Mouse (Mus musculus) ES-E14 (cell line): ENCODE results near the gene Sumf1. TPM values are rescaled to one million over a fixed set of nuclear protein-coding genes. Genes with fewer than 3 reads are reported as not detected.

Experiments
- DNase-seq: peaks from one replicate; pipeline ENCODE4 v3.0.0-alpha.2; 2013; ENCODE audit warnings: low read depth, low spot score
- H3K27ac ChIP-seq: 2 replicates; pipeline ENCODE4 v1.5.1; 2012; ENCODE audit warnings: low read depth, mild to moderate bottlenecking, low read length, moderate library complexity, mixed read lengths; ENCODE audit not compliant: poor library complexity, insufficient read depth, severe bottlenecking
- H3K36me3 ChIP-seq: 2 replicates; pipeline ENCODE4 v1.6.1; 2012; ENCODE audit warnings: mild to moderate bottlenecking, low read length, moderate library complexity, mixed read lengths; ENCODE audit not compliant: control insufficient read depth, poor library complexity, insufficient read depth, severe bottlenecking
- H3K4me1 ChIP-seq, 2 experiments: fragments of 150-350 bp in 1 of 2; sonication (generic) in 1 of 2; 2 replicates each; pipeline ENCODE4 v1.6.1; 2012; ENCODE audit warnings: low read length in 2 of 2, mild to moderate bottlenecking in 1 of 2, mixed read lengths in 1 of 2; ENCODE audit not compliant: control insufficient read depth in 2 of 2, insufficient read depth in 2 of 2, poor library complexity in 1 of 2
- H3K4me3 ChIP-seq, 2 experiments: fragments of 150-350 bp in 1 of 2; sonication (generic) in 1 of 2; 2 replicates each; pipeline ENCODE4 v1.5.1; 2012; ENCODE audit warnings: low read length in 2 of 2, low read depth in 1 of 2, mild to moderate bottlenecking in 1 of 2, mixed read lengths in 1 of 2; ENCODE audit not compliant: insufficient read depth in 1 of 2, poor library complexity in 1 of 2, severe bottlenecking in 1 of 2
- H3K9ac ChIP-seq: 2 replicates; pipeline ENCODE4 v1.6.1; 2012; ENCODE audit warnings: low read depth, mild to moderate bottlenecking, low read length, mixed read lengths; ENCODE audit not compliant: poor library complexity, insufficient read depth, severe bottlenecking
- H3K9me3 ChIP-seq: fragments of 150-350 bp; sonication (generic); 2 replicates; pipeline ENCODE4 v1.6.1; 2012; ENCODE audit warnings: low read depth, mild to moderate bottlenecking, low read length; ENCODE audit not compliant: control insufficient read depth, insufficient read depth
- CHD2 ChIP-seq: IDR thresholded peaks from 2 replicates; pipeline ENCODE4 v1.6.1; 2014; ENCODE audit warnings: mild to moderate bottlenecking, low read depth, low read length, inconsistent platforms
- HCFC1 ChIP-seq: IDR thresholded peaks from 2 replicates; pipeline ENCODE4 v1.6.1; 2012; ENCODE audit warnings: low read length, inconsistent platforms, borderline replicate concordance; ENCODE audit not compliant: insufficient read depth
- MAFK ChIP-seq: IDR thresholded peaks from 2 replicates; pipeline ENCODE4 v1.6.1; 2014; ENCODE audit warnings: mild to moderate bottlenecking, low read depth, low read length, inconsistent platforms; ENCODE audit not compliant: insufficient read depth
- ZC3H11A ChIP-seq: IDR thresholded peaks from 2 replicates; pipeline ENCODE4 v1.6.1; 2012; ENCODE audit warnings: low read depth, mild to moderate bottlenecking, inconsistent platforms, low read length, borderline replicate concordance
- ZNF384 ChIP-seq: IDR thresholded peaks from 2 replicates; pipeline ENCODE4 v1.6.1; 2012; ENCODE audit warnings: low read depth, low read length, inconsistent platforms
- in situ Hi-C, 2 experiments: fragments of 600-800 bp; cut with MboI; formaldehyde crosslinking; loops; one replicate each; pipeline ENCODE4 v1.15.1; 2025; ENCODE audit warnings: low sequenced_read_pairs in 2 of 2, inconsistent platforms in 1 of 2; ENCODE audit not compliant: unreplicated experiment in 2 of 2
- total RNA-seq: library from RNA; depleted of rRNA; stranded (reverse); fragments of 300-350 nt; gene quantifications from 2 replicates; pipeline ENCODE4 v1.2.3, GENCODE M21; 2012

Sumf1 gene
- total RNA-seq, 1 experiment = 26.5 TPM

GRCm38 (mm10) chr6:108148435-108148834 lies 36.9 kb downstream of the Sumf1 start:
- DNase-seq = no peak
- no peak for TF ChIP-seq CHD2
- TF ChIP-seq HCFC1 = no peak
- no peak for TF ChIP-seq ZNF384
- TF ChIP-seq ZC3H11A = no peak
- no peak overlapping the region for H3K27ac ChIP-seq
- no peak overlapping the region for H3K4me3 ChIP-seq
- in situ Hi-C loops = no loop called here
- H3K36me3 ChIP-seq = no peaks in the 10 kb centered on the region; the same call in 1 of the 2 replicates
- no peak overlapping the region for H3K9ac ChIP-seq
- no peaks in the 10 kb centered on the region for H3K9me3 ChIP-seq
- no peaks in the 10 kb centered on the region for H3K4me1 ChIP-seq

GRCm38 (mm10) chr6:108146637-108147036 lies 38.7 kb downstream of the Sumf1 start:
- H3K4me1 ChIP-seq = no peaks in the 10 kb centered on the region
- H3K9me3 ChIP-seq = no peaks in the 10 kb centered on the region
- no peak for DNase-seq
- TF ChIP-seq MAFK = no peak
- TF ChIP-seq CHD2 = no peak
- no peak for TF ChIP-seq ZC3H11A
- TF ChIP-seq ZNF384 = no peak
- TF ChIP-seq HCFC1 = no peak
- no peaks in the 10 kb centered on the region for H3K36me3 ChIP-seq
- H3K27ac ChIP-seq = no peak overlapping the region
- H3K4me3 ChIP-seq = no peak overlapping the region
- H3K9ac ChIP-seq = no peak overlapping the region
- in situ Hi-C loops = no loop called here

DNA sequence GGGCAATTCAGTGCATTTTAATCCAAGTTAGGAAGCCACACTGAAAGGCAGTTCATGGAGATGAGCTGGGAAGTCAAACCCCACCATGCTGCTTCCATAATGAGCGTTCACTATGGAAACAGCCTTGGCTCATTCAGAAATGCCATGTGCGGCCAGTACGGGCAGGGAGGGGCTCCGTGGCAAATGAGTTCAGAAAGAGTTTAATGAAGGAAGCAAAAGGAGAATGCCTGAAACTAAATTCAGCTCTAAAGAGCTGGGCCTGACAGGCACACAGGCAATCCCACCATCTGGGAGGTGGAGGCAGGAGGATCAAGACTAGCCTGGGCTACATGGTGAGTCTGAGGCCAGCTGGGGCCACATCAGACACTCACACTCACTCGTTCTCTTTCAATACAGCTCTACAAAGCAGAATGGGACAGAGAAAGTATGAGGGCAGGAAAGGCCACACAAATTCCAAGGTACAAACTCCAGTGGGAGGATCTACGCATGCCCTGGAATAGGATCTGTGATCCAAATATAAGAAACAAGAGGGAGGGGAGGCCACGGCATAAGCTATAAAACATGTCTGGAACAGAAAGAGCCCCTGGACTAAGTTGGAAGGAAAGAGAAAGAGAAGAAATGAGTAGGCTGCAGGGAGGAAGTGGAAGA lies 39.3 kb downstream of the Sumf1 start:
- DNase-seq = no peak
- in situ Hi-C loops = no loop called here
- no peaks in the 10 kb centered on the region for H3K36me3 ChIP-seq
- no peak overlapping the region for H3K27ac ChIP-seq
- H3K9me3 ChIP-seq = no peaks in the 10 kb centered on the region
- H3K4me1 ChIP-seq = no peaks in the 10 kb centered on the region
- H3K9ac ChIP-seq = no peak overlapping the region
- TF ChIP-seq ZNF384 = no peak
- H3K4me3 ChIP-seq = no peak overlapping the region

- in situ Hi-C loops = no loop called here
- H3K27ac ChIP-seq = no peak overlapping the region
- TF ChIP-seq MAFK = no peak
- TF ChIP-seq HCFC1 = no peak
- TF ChIP-seq ZNF384 = no peak
- TF ChIP-seq ZC3H11A = no peak
- TF ChIP-seq CHD2 = no peak
These were observed 40.1 kb downstream of the Sumf1 start for GRCm38 (mm10) chr6:108145241-108145640.

GRCm38 (mm10) chr6:108142796-108143195 lies 42.6 kb downstream of the Sumf1 start:
- Histone ChIP-seq H3K9ac (no peak overlapping the region), H3K27ac (no peak overlapping the region), H3K36me3 (no peaks in the 10 kb centered on the region), H3K4me3 (no peak overlapping the region), H3K9me3 (no peaks in the 10 kb centered on the region), H3K4me1 (no peaks in the 10 kb centered on the region; a peak in 1 of 4 replicates)
- TF ChIP-seq CHD2 = no peak
- TF ChIP-seq ZNF384 = no peak
- TF ChIP-seq ZC3H11A = no peak
- TF ChIP-seq MAFK = no peak
- TF ChIP-seq HCFC1 = no peak
- DNase-seq = no peak
- in situ Hi-C loops = no loop called here

More at GRCm38 (mm10) chr6:108145241-108145640, 40.1 kb downstream of the Sumf1 start:
- no peak overlapping the region for H3K9ac ChIP-seq
- H3K36me3 ChIP-seq = no peaks in the 10 kb centered on the region
- H3K9me3 ChIP-seq = no peaks in the 10 kb centered on the region
- DNase-seq = no peak
- no peaks in the 10 kb centered on the region for H3K4me1 ChIP-seq
- H3K4me3 ChIP-seq = no peak overlapping the region
